ENCODE assay signal across 12 mouse cellular contexts in genomic region chr4:62722021-62722426, GRCm38 (mm10).
DNase-seq lines count a peak whose midpoint lies in the region; ATAC-seq lines count a peak whose summit lies in the region.
"Had no signal": no experiment of that assay in that cellular context is flagged by ENCODE, and none has a peak within 500 bp of the region (broad histone marks: within the 10 kb centered on the region; RNA-seq: fewer than 3 reads in every experiment).

No protein-coding gene starts in this region.

- no peak overlapping the region for H3K9ac ChIP-seq in forebrain, embryonic 12.5 days
- H3K9ac ChIP-seq in forebrain, embryonic 13.5 days, result no peak overlapping the region
- no peak overlapping the region for H3K9ac ChIP-seq in neural tube, embryonic 11.5 days (ENCODE audit: low read length)
- H3K9ac ChIP-seq in neural tube, embryonic 15.5 days (replicated peaks), result no peak overlapping the region
- no peak overlapping the region for H3K9ac ChIP-seq in kidney, embryonic 15.5 days
- H3K9ac ChIP-seq in stomach, embryonic 15.5 days, result no peak overlapping the region
- H3K9ac ChIP-seq: neural tube, embryonic 13.5 days had no signal

- H3K27ac ChIP-seq in forebrain, embryonic 12.5 days, result 0 out of 2 replicates have a peak overlapping the region, but pooled peaks have one; percentile 19
- H3K27ac ChIP-seq in forebrain, embryonic 13.5 days, result no peak overlapping the region
- no peak overlapping the region for H3K27ac ChIP-seq in neural tube, embryonic 11.5 days (ENCODE audit: low read depth, low read length)
- no peak overlapping the region; the same call in 1 of the 2 replicates for H3K27ac ChIP-seq in neural tube, embryonic 15.5 days (replicated peaks)
- peak overlapping the region; percentile 62 for H3K27ac ChIP-seq in kidney, embryonic 15.5 days
- no peak overlapping the region for H3K27ac ChIP-seq in stomach, embryonic 15.5 days
- H3K27ac ChIP-seq: neural tube, embryonic 13.5 days had no signal

- H3K4me2 ChIP-seq in forebrain, embryonic 12.5 days, result no peak overlapping the region
- no peak overlapping the region for H3K4me2 ChIP-seq in forebrain, embryonic 13.5 days
- no peak overlapping the region for H3K4me2 ChIP-seq in neural tube, embryonic 11.5 days (ENCODE audit: low read depth)
- no peak overlapping the region for H3K4me2 ChIP-seq in neural tube, embryonic 15.5 days
- H3K4me2 ChIP-seq in kidney, embryonic 15.5 days, result no peak overlapping the region
- H3K4me2 ChIP-seq in stomach, embryonic 15.5 days, result no peak overlapping the region
- H3K4me2 ChIP-seq: neural tube, embryonic 13.5 days had no signal

- H3K27me3 ChIP-seq in forebrain, embryonic 12.5 days, result no peaks in the 10 kb centered on the region
- H3K27me3 ChIP-seq in forebrain, embryonic 13.5 days, result no peaks in the 10 kb centered on the region
- no peaks in the 10 kb centered on the region for H3K27me3 ChIP-seq in neural tube, embryonic 11.5 days (ENCODE audit: control insufficient read depth, insufficient read depth, low read length)
- H3K27me3 ChIP-seq in neural tube, embryonic 15.5 days (replicated peaks), result no peaks in the 10 kb centered on the region
- no peaks in the 10 kb centered on the region for H3K27me3 ChIP-seq in kidney, embryonic 15.5 days
- H3K27me3 ChIP-seq in stomach, embryonic 15.5 days (replicated peaks), result no peaks in the 10 kb centered on the region
- H3K27me3 ChIP-seq: neural tube, embryonic 13.5 days had no signal

- peaks cover 9% of the 10 kb centered on the region; the same call in 1 of the 2 replicates for H3K4me1 ChIP-seq in forebrain, embryonic 12.5 days
- H3K4me1 ChIP-seq in forebrain, embryonic 13.5 days, result 0 out of 2 replicates have a peak, but pooled peaks cover 5% of the 10 kb centered on the region
- no peaks in the 10 kb centered on the region for H3K4me1 ChIP-seq in neural tube, embryonic 11.5 days (ENCODE audit: control insufficient read depth, insufficient read depth, low read length)
- H3K4me1 ChIP-seq in neural tube, embryonic 15.5 days, result 0 out of 2 replicates have a peak, but pooled peaks cover 2% of the 10 kb centered on the region
- H3K4me1 ChIP-seq in kidney, embryonic 15.5 days, result peaks cover 10% of the 10 kb centered on the region
- H3K4me1 ChIP-seq in stomach, embryonic 15.5 days, result peaks cover 8% of the 10 kb centered on the region

- H3K36me3 ChIP-seq in forebrain, embryonic 12.5 days (replicated peaks), result no peaks in the 10 kb centered on the region
- H3K36me3 ChIP-seq in forebrain, embryonic 13.5 days (ENCODE audit: poor library complexity, severe bottlenecking), result no peaks in the 10 kb centered on the region
- H3K36me3 ChIP-seq in neural tube, embryonic 11.5 days (ENCODE audit: control insufficient read depth, insufficient read depth, low read length), result no peaks in the 10 kb centered on the region
- H3K36me3 ChIP-seq in neural tube, embryonic 15.5 days, result no peaks in the 10 kb centered on the region
- H3K36me3 ChIP-seq in kidney, embryonic 15.5 days, result no peaks in the 10 kb centered on the region
- no peaks in the 10 kb centered on the region for H3K36me3 ChIP-seq in stomach, embryonic 15.5 days
- H3K36me3 ChIP-seq: neural tube, embryonic 13.5 days had no signal

- peak; percentile 42 for DNase-seq in neural tube, embryonic 11.5 days (ENCODE audit: low spot score)
- no peak for DNase-seq in MN1 (ENCODE audit: low spot score)
- DNase-seq in spleen, postnatal 4 days (ENCODE audit: low spot score in 2 of 2), result no peak
- DNase-seq: cerebellum, postnatal 25 days; gastrocnemius, postnatal 36 days; thymus, adult 2 months had no signal

- no peak overlapping the region for H3K4me3 ChIP-seq in forebrain, embryonic 12.5 days (replicated peaks)
- no peak overlapping the region for H3K4me3 ChIP-seq in forebrain, embryonic 13.5 days
- H3K4me3 ChIP-seq in neural tube, embryonic 11.5 days (ENCODE audit: low read depth, low read length), result no peak overlapping the region
- no peak overlapping the region for H3K4me3 ChIP-seq in neural tube, embryonic 15.5 days (replicated peaks)
- H3K4me3 ChIP-seq in kidney, embryonic 15.5 days (replicated peaks), result no peak overlapping the region
- no peak overlapping the region for H3K4me3 ChIP-seq in stomach, embryonic 15.5 days (replicated peaks)
- H3K4me3 ChIP-seq: neural tube, embryonic 13.5 days had no signal

- WGBS in forebrain, embryonic 12.5 days, result 38% methylated on average over 3 of the region's 3 CpGs
- WGBS in forebrain, embryonic 13.5 days, result 38% methylated on average over 3 of the region's 3 CpGs
- 43% methylated on average over 3 of the region's 3 CpGs for WGBS in neural tube, embryonic 11.5 days
- 50% methylated on average over 3 of the region's 3 CpGs for WGBS in neural tube, embryonic 15.5 days
- 48% methylated on average over 3 of the region's 3 CpGs for WGBS in kidney, embryonic 15.5 days
- WGBS in stomach, embryonic 15.5 days, result 35% methylated on average over 3 of the region's 3 CpGs

- no peak for ATAC-seq in forebrain, embryonic 12.5 days (ENCODE audit: low FRiP score)
- ATAC-seq in forebrain, embryonic 13.5 days, result no peak
- no peak for ATAC-seq in neural tube, embryonic 11.5 days (ENCODE audit: insufficient read depth, low FRiP score, low TSS enrichment)
- no peak for ATAC-seq in neural tube, embryonic 15.5 days (ENCODE audit: low FRiP score)
- 0 out of 2 replicates have a peak, but pooled peaks have one; percentile 33 for ATAC-seq in kidney, embryonic 15.5 days (replicated peaks; ENCODE audit: low FRiP score)
- peak; percentile 35; the same call in 1 of the 2 replicates for ATAC-seq in stomach, embryonic 15.5 days (ENCODE audit: insufficient read depth, low FRiP score, low read depth)

- H3K9me3 ChIP-seq in forebrain, embryonic 12.5 days, result no peaks in the 10 kb centered on the region; the same call in 1 of the 2 replicates
- no peaks in the 10 kb centered on the region for H3K9me3 ChIP-seq in forebrain, embryonic 13.5 days (replicated peaks)
- no peaks in the 10 kb centered on the region for H3K9me3 ChIP-seq in neural tube, embryonic 11.5 days (ENCODE audit: control insufficient read depth, low read length)
- H3K9me3 ChIP-seq in neural tube, embryonic 15.5 days (replicated peaks), result 0 out of 2 replicates have a peak, but pooled peaks cover 2% of the 10 kb centered on the region
- H3K9me3 ChIP-seq in kidney, embryonic 15.5 days (replicated peaks), result no peaks in the 10 kb centered on the region; the same call in 1 of the 2 replicates
- no peaks in the 10 kb centered on the region for H3K9me3 ChIP-seq in stomach, embryonic 15.5 days

Comparison
In these comparisons a context has a peak if more than half of its experiments do, and no peak if none do; other contexts are left out.
1. H3K27ac ChIP-seq: peak in forebrain, embryonic 12.5 days (single experiment) and kidney, embryonic 15.5 days (single experiment); none in forebrain, embryonic 13.5 days (single experiment), neural tube, embryonic 11.5 days (single experiment), neural tube, embryonic 15.5 days (single experiment) and stomach, embryonic 15.5 days (single experiment).
2. ATAC-seq: peak in kidney, embryonic 15.5 days (single experiment) and stomach, embryonic 15.5 days (single experiment); none in forebrain, embryonic 12.5 days (single experiment), forebrain, embryonic 13.5 days (single experiment), neural tube, embryonic 11.5 days (single experiment) and neural tube, embryonic 15.5 days (single experiment).